34 mouse cellular contexts compared by ENCODE assay signal in the genomic region with DNA sequence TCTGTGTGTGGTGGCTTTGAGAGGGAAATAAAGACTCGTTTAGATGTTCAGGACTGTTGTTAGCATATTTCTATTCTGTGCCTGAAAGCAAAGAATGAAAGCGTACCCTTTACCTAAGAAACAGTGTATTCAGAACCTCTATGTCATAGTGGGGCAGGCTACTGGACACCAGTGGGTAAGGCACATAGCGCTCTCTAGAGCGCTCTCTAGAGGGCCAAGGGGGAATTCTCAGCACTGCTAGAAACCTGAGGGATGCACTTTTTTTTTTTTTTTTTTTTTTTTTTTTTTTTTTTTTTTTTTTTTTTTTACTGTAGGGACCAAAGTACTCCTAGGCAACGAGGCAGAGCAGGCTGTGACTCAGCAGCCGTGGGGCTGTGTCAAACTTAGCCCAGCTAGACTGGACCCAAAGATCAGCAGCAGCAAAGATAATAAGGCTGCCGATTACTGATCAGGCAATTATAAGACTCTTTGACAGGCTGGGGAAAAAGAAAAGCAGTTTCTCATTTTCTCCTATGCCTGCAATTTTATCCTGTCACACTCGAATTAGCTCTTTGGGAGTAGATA.
DNase-seq lines count a peak whose midpoint lies in the region; ATAC-seq and TF ChIP-seq lines count a peak whose summit lies in the region.
"Had no signal": no experiment of that assay in that cellular context is flagged by ENCODE, and none has a peak within 500 bp of the region (broad histone marks: within the 10 kb centered on the region; RNA-seq: fewer than 3 reads in every experiment).

No protein-coding gene starts in this region.

- H3K36me3 ChIP-seq in kidney, embryonic 15.5 days = no peaks in the 10 kb centered on the region
- H3K36me3 ChIP-seq in intestine, postnatal 0 days (ENCODE audit: control insufficient read depth, insufficient read depth) = no peaks in the 10 kb centered on the region
- H3K36me3 ChIP-seq: embryonic facial prominence, embryonic 10.5 days; embryonic facial prominence, embryonic 15.5 days; forebrain, embryonic 12.5 days; G1E; heart, embryonic 10.5 days; heart, embryonic 15.5 days; stomach, embryonic 15.5 days had no signal

- TF ChIP-seq CTCF in left cerebral cortex, adult 2 months (IDR thresholded peaks at IDR 0.05) = peak; percentile 10
- TF ChIP-seq CTCF in intestine, postnatal 0 days (IDR thresholded peaks at IDR 0.05; ENCODE audit: low read depth) = no peak

- H3K4me2 ChIP-seq in kidney, embryonic 15.5 days = no peak overlapping the region
- H3K4me2 ChIP-seq in intestine, postnatal 0 days (replicated peaks; ENCODE audit: low read depth) = no peak overlapping the region
- H3K4me2 ChIP-seq: embryonic facial prominence, embryonic 15.5 days; forebrain, embryonic 12.5 days; heart, embryonic 15.5 days; hindbrain, embryonic 14.5 days; stomach, embryonic 15.5 days had no signal

- H3K27ac ChIP-seq in kidney, embryonic 15.5 days = no peak overlapping the region
- H3K27ac ChIP-seq in left cerebral cortex, adult 2 months = peak overlapping the region; percentile 24; the same call in 1 of the 2 replicates
- no peak overlapping the region for H3K27ac ChIP-seq in intestine, postnatal 0 days (ENCODE audit: low read depth, low read length)
- H3K27ac ChIP-seq: embryonic facial prominence, embryonic 10.5 days; embryonic facial prominence, embryonic 15.5 days; forebrain, embryonic 12.5 days; heart, embryonic 10.5 days; heart, embryonic 15.5 days; hindbrain, embryonic 14.5 days; liver, embryonic 14.5 days; macrophage; stomach, embryonic 15.5 days had no signal

- no peak overlapping the region for H3K4me3 ChIP-seq in kidney, embryonic 15.5 days (replicated peaks)
- no peak overlapping the region for H3K4me3 ChIP-seq in left cerebral cortex, adult 2 months
- no peak overlapping the region for H3K4me3 ChIP-seq in intestine, postnatal 0 days (ENCODE audit: low read depth, low read length)
- H3K4me3 ChIP-seq: embryonic facial prominence, embryonic 10.5 days; embryonic facial prominence, embryonic 15.5 days; forebrain, embryonic 12.5 days; heart, embryonic 10.5 days; heart, embryonic 15.5 days; stomach, embryonic 15.5 days had no signal

- H3K9ac ChIP-seq in kidney, embryonic 15.5 days = no peak overlapping the region
- H3K9ac ChIP-seq in intestine, postnatal 0 days (ENCODE audit: low read depth, low read length) = no peak overlapping the region
- H3K9ac ChIP-seq: embryonic facial prominence, embryonic 15.5 days; forebrain, embryonic 12.5 days; forebrain, postnatal 0 days; heart, embryonic 15.5 days; hindbrain, embryonic 14.5 days; liver, embryonic 14.5 days; stomach, embryonic 15.5 days had no signal

- H3K4me1 ChIP-seq in kidney, embryonic 15.5 days = no peaks in the 10 kb centered on the region
- no peaks in the 10 kb centered on the region for H3K4me1 ChIP-seq in intestine, postnatal 0 days (replicated peaks; ENCODE audit: control insufficient read depth, insufficient read depth, low read length)
- H3K4me1 ChIP-seq: embryonic facial prominence, embryonic 10.5 days; embryonic facial prominence, embryonic 15.5 days; forebrain, embryonic 12.5 days; heart, embryonic 10.5 days; heart, embryonic 15.5 days; stomach, embryonic 15.5 days had no signal

- intact Hi-C loops in left cerebral cortex, adult 2 months (cut with DNase I) = no loop called here

- no peak for ATAC-seq in kidney, embryonic 15.5 days (replicated peaks; ENCODE audit: low FRiP score)
- ATAC-seq in intestine, postnatal 0 days = 0 out of 2 replicates have a peak, but pooled peaks have one; percentile 53
- ATAC-seq: activated CD4-positive, CD25-positive, alpha-beta regulatory T cell, adult 4 months; forebrain, postnatal 0 days; Patski had no signal

- peak; percentile 30 for DNase-seq in kidney, adult 9 months
- DNase-seq in left cerebral cortex, adult 2 months (ENCODE audit: extremely low spot score in 1 of 2, low spot score in 2 of 2) = no peak
- no peak for DNase-seq in left cerebral cortex, adult 11 months (ENCODE audit: low spot score)
- peak; percentile 65 for DNase-seq in R1 (ENCODE audit: low read depth, low spot score)
- DNase-seq in heart, postnatal 4 days = no peak
- no peak for DNase-seq in cerebellum, adult 11-12 months
- DNase-seq: adrenal gland, adult 2 months; adrenal gland, postnatal 36 days; cerebellum, adult 8-10 months; cerebellum, postnatal 25 days; forebrain, postnatal 0 days; gastrocnemius, postnatal 14 days; kidney, postnatal 14 days; layer of hippocampus, postnatal 36 days; liver; lung, adult 2 months; lung, postnatal 10 days; midbrain, embryonic 14.5 days; right cerebral cortex, postnatal 25 days; thymus, postnatal 25 days had no signal

- no peaks in the 10 kb centered on the region for H3K9me3 ChIP-seq in kidney, embryonic 15.5 days (replicated peaks)
- H3K9me3 ChIP-seq in intestine, postnatal 0 days (ENCODE audit: control insufficient read depth) = no peaks in the 10 kb centered on the region
- H3K9me3 ChIP-seq: embryonic facial prominence, embryonic 10.5 days; embryonic facial prominence, embryonic 15.5 days; forebrain, embryonic 12.5 days; heart, embryonic 10.5 days; heart, embryonic 15.5 days; stomach, embryonic 15.5 days had no signal

- WGBS in kidney, embryonic 15.5 days = 66% methylated on average over 8 of the region's 8 CpGs
- WGBS in intestine, postnatal 0 days = 59% methylated on average over 8 of the region's 8 CpGs

- no peaks in the 10 kb centered on the region for H3K27me3 ChIP-seq in kidney, embryonic 15.5 days
- no peaks in the 10 kb centered on the region for H3K27me3 ChIP-seq in intestine, postnatal 0 days (replicated peaks; ENCODE audit: control insufficient read depth, insufficient read depth, low read length)
- H3K27me3 ChIP-seq: embryonic facial prominence, embryonic 15.5 days; forebrain, embryonic 12.5 days; heart, embryonic 15.5 days; Patski; stomach, embryonic 15.5 days had no signal

Comparison
In these comparisons a context has a peak if more than half of its experiments do, and no peak if none do; other contexts are left out.
1. DNase-seq: peak in kidney, adult 9 months (single experiment) and R1 (single experiment); none in left cerebral cortex, adult 2 months (0 of 2), left cerebral cortex, adult 11 months (single experiment), heart, postnatal 4 days (single experiment) and cerebellum, adult 11-12 months (single experiment).